Mouse (Mus musculus): ENCODE measurements around the gene Dnm2. TPM values are rescaled to one million over a fixed set of nuclear protein-coding genes. Genes with fewer than 3 reads are reported as not detected.
A peak's percentile ranks its signal among the peaks of the same experiment; 100 is the strongest.

The Dnm2 gene
- polyA plus RNA-seq, 1 experiment, result 374 TPM

DNA sequence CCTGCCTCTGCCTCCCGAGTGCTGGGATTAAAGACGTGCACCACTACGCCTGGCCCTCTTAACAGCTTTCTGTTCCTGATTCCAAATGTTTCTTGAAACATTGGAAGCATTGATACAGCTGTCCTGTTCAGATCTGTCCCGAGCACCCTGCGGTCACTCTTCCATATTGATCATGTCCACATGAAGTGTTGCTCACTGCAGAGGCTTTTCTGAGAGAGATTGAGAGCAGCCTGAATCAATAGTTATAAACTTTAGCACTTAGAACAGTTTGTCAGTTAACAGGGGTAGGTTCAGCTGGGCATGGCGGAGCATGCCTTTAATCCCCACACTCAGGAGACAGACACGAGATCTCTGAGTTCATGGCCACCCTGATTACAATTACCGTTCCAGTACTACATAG, 19.1 kb downstream of the Dnm2 start:
- Histone ChIP-seq H3K36me3 (ENCODE audit: control insufficient read depth, insufficient read depth, low read length) (peaks cover 7% of the 10 kb centered on the region), H3K4me3 (ENCODE audit: control insufficient read depth, insufficient read depth, low read length) (no peak overlapping the region), H3K27ac (ENCODE audit: control insufficient read depth, insufficient read depth, low read length) (no peak overlapping the region), H3K27me3 (ENCODE audit: control insufficient read depth, insufficient read depth, low read length) (no peaks in the 10 kb centered on the region), H3K4me1 (replicated peaks; ENCODE audit: control insufficient read depth, insufficient read depth, low read length) (peaks cover 47% of the 10 kb centered on the region)
- no peak for TF ChIP-seq POLR2A (IDR thresholded peaks at IDR 0.05; ENCODE audit: control insufficient read depth, extremely low read depth, insufficient read depth, low read length, poor library complexity)
- TF ChIP-seq CTCF (IDR thresholded peaks at IDR 0.05; ENCODE audit: borderline replicate concordance, control insufficient read depth, extremely low read depth, insufficient read depth, low read length, poor library complexity), result no peak
- DNase-seq, result no peak
- 95% methylated on average over 8 of the region's 8 CpGs for WGBS

DNA sequence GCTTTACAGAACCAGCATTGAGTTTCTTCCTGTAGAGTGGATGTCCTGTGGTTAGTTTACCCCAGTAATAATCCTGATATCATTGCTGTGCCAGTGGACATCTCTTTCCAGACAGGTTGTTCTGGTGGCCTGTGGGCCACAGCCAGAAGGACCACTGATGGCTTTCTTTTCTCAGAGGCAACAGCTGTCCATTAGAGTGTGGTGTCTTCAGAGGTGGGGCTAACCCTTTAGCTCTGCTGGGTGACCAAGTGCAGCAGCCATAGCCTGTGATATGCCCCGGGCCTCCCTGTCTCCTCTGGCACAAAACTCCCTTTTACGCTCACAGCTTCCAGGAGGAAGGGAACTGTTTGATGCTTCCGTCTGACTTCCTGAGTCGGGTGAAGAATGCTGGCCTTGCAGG, 19.9 kb downstream of the Dnm2 start:
- peaks cover 47% of the 10 kb centered on the region for H3K4me1 ChIP-seq (replicated peaks; ENCODE audit: control insufficient read depth, insufficient read depth, low read length)
- DNase-seq, result no peak
- TF ChIP-seq CTCF (IDR thresholded peaks at IDR 0.05; ENCODE audit: borderline replicate concordance, control insufficient read depth, extremely low read depth, insufficient read depth, low read length, poor library complexity) (no peak), POLR2A (IDR thresholded peaks at IDR 0.05; ENCODE audit: control insufficient read depth, extremely low read depth, insufficient read depth, low read length, poor library complexity) (no peak)
- no peaks in the 10 kb centered on the region for H3K27me3 ChIP-seq (ENCODE audit: control insufficient read depth, insufficient read depth, low read length)
- H3K36me3 ChIP-seq (ENCODE audit: control insufficient read depth, insufficient read depth, low read length), result peaks cover 7% of the 10 kb centered on the region
- H3K27ac ChIP-seq (ENCODE audit: control insufficient read depth, insufficient read depth, low read length), result no peak overlapping the region
- H3K4me3 ChIP-seq (ENCODE audit: control insufficient read depth, insufficient read depth, low read length), result no peak overlapping the region
- whole genome bisulfite sequencing, result 94% methylated on average over 4 of the region's 4 CpGs

DNA sequence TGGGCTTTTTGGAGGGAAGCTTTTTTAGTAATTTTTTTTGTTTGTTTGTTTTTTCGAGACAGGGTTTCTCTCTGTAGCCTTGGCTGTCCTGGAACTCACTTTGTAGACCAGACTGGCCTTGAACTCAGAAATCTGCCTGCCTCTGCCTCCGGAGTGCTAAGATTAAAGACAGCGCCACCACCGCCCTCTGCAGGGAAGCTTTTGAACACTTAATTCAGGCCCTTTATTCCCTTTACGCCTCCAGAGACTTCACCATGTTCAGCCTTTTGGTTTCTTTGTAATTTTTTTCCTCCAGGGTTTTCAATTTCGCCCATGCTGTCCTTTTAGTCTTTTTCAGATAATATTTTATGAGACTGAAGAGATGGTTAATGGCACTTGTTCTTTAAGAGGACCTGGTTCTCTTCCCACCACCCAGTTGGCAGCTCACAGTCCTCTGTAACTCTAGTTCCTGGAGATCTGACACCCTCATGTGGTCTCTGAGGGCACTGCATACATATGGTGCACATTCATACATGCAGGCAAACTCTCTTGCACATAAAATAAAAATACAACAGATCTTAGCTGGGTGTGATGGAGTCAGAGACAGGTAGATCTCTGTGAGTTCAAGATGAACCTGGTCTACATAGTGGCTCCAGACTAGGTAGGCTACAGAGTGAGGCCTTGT, 20.5 kb downstream of the Dnm2 start:
- no peak for DNase-seq
- TF ChIP-seq CTCF (IDR thresholded peaks at IDR 0.05; ENCODE audit: borderline replicate concordance, control insufficient read depth, extremely low read depth, insufficient read depth, low read length, poor library complexity) (no peak), POLR2A (IDR thresholded peaks at IDR 0.05; ENCODE audit: control insufficient read depth, extremely low read depth, insufficient read depth, low read length, poor library complexity) (no peak)
- peaks cover 7% of the 10 kb centered on the region for H3K36me3 ChIP-seq (ENCODE audit: control insufficient read depth, insufficient read depth, low read length)
- WGBS, result 96% methylated on average over 6 of the region's 6 CpGs
- H3K27me3 ChIP-seq (ENCODE audit: control insufficient read depth, insufficient read depth, low read length), result no peaks in the 10 kb centered on the region
- H3K27ac ChIP-seq (ENCODE audit: control insufficient read depth, insufficient read depth, low read length), result no peak overlapping the region
- H3K4me1 ChIP-seq (replicated peaks; ENCODE audit: control insufficient read depth, insufficient read depth, low read length), result peaks cover 47% of the 10 kb centered on the region
- H3K4me3 ChIP-seq (ENCODE audit: control insufficient read depth, insufficient read depth, low read length), result no peak overlapping the region

DNA sequence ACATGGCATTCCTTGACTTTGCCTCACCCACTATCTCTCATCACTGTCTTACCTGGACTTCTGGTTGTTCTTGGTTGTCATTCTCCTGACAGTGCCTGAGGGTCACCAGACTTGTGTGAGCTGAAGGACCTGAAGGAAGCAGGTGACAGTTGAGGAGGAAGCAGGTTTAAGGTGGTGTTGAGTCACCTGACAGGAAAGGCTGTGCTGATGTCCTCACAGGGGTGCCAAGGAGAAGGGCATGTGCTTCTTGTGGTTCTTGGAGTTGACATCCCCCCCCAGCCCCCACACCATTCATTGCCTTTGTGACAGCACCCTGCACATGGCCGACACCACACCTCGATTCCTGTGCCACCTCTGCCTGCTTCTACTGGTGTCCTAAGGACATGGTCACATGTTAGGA, 23.1 kb downstream of the Dnm2 start:
- H3K36me3 ChIP-seq (ENCODE audit: control insufficient read depth, insufficient read depth, low read length), result peaks cover 7% of the 10 kb centered on the region
- H3K4me1 ChIP-seq (replicated peaks; ENCODE audit: control insufficient read depth, insufficient read depth, low read length), result peaks cover 60% of the 10 kb centered on the region
- no peak for DNase-seq
- TF ChIP-seq CTCF (IDR thresholded peaks at IDR 0.05; ENCODE audit: borderline replicate concordance, control insufficient read depth, extremely low read depth, insufficient read depth, low read length, poor library complexity) (no peak), POLR2A (IDR thresholded peaks at IDR 0.05; ENCODE audit: control insufficient read depth, extremely low read depth, insufficient read depth, low read length, poor library complexity) (no peak)
- H3K27ac ChIP-seq (ENCODE audit: control insufficient read depth, insufficient read depth, low read length), result peak overlapping the region; percentile 35
- 43% methylated on average over 2 of the region's 2 CpGs for WGBS
- no peaks in the 10 kb centered on the region for H3K27me3 ChIP-seq (ENCODE audit: control insufficient read depth, insufficient read depth, low read length)
- H3K4me3 ChIP-seq (ENCODE audit: control insufficient read depth, insufficient read depth, low read length), result no peak overlapping the region

DNA sequence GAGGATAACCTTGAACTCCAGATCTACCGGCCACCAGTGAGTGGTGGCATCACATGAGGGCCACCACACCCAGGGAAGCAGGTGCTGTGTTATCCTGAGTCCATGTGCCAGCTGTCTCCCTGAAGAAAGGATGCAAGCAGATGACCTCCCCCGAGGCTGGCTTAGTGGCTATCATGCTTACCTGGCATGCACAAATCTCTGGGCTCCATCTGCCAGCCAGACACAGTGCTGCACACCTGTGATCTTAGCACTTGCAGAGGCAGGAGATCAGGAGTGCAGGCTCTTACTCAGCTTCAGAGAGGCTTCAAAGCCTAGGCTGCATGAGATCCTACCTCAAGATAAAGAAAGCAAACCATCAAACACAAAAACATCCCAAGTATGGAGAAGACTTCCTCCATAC, 25.0 kb downstream of the Dnm2 start:
- TF ChIP-seq POLR2A (IDR thresholded peaks at IDR 0.05; ENCODE audit: control insufficient read depth, extremely low read depth, insufficient read depth, low read length, poor library complexity), result no peak
- no peak for TF ChIP-seq CTCF (IDR thresholded peaks at IDR 0.05; ENCODE audit: borderline replicate concordance, control insufficient read depth, extremely low read depth, insufficient read depth, low read length, poor library complexity)
- peak overlapping the region; percentile 65 for H3K27ac ChIP-seq (ENCODE audit: control insufficient read depth, insufficient read depth, low read length)
- H3K4me3 ChIP-seq (ENCODE audit: control insufficient read depth, insufficient read depth, low read length), result no peak overlapping the region
- no peaks in the 10 kb centered on the region for H3K27me3 ChIP-seq (ENCODE audit: control insufficient read depth, insufficient read depth, low read length)
- H3K4me1 ChIP-seq (replicated peaks; ENCODE audit: control insufficient read depth, insufficient read depth, low read length), result peaks cover 69% of the 10 kb centered on the region
- WGBS, result 9% methylated on average over 2 of the region's 2 CpGs
- peaks cover 7% of the 10 kb centered on the region for H3K36me3 ChIP-seq (ENCODE audit: control insufficient read depth, insufficient read depth, low read length)
- DNase-seq, result peak; percentile 30

DNA sequence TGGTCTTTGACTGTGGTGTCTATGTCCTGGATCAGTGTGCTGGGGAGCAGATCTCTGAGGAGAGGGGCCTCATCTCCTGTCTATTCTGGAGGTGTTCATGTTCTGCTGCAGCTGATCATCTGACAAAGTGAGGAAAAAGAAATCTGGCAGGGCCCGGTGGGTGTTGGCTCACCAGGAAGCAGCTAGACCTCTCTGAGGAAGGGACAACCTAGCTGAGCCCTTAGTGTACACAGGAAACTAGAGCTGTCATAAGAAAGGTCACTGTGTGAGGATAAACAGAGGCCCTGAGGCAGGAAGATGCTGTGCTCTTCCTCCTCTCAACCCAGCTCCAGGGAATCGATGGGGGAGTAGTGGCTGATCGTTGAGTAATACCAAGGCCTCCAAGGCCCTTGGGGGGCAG, 25.6 kb downstream of the Dnm2 start:
- Histone ChIP-seq H3K27me3 (ENCODE audit: control insufficient read depth, insufficient read depth, low read length) (no peaks in the 10 kb centered on the region), H3K4me3 (ENCODE audit: control insufficient read depth, insufficient read depth, low read length) (no peak overlapping the region), H3K4me1 (replicated peaks; ENCODE audit: control insufficient read depth, insufficient read depth, low read length) (peaks cover 73% of the 10 kb centered on the region), H3K27ac (ENCODE audit: control insufficient read depth, insufficient read depth, low read length) (peak overlapping the region; percentile 65), H3K36me3 (ENCODE audit: control insufficient read depth, insufficient read depth, low read length) (peaks cover 3% of the 10 kb centered on the region)
- TF ChIP-seq POLR2A (IDR thresholded peaks at IDR 0.05; ENCODE audit: control insufficient read depth, extremely low read depth, insufficient read depth, low read length, poor library complexity), result no peak
- TF ChIP-seq CTCF (IDR thresholded peaks at IDR 0.05; ENCODE audit: borderline replicate concordance, control insufficient read depth, extremely low read depth, insufficient read depth, low read length, poor library complexity), result no peak
- WGBS, result 57% methylated on average over 3 of the region's 3 CpGs
- no peak for DNase-seq

DNA sequence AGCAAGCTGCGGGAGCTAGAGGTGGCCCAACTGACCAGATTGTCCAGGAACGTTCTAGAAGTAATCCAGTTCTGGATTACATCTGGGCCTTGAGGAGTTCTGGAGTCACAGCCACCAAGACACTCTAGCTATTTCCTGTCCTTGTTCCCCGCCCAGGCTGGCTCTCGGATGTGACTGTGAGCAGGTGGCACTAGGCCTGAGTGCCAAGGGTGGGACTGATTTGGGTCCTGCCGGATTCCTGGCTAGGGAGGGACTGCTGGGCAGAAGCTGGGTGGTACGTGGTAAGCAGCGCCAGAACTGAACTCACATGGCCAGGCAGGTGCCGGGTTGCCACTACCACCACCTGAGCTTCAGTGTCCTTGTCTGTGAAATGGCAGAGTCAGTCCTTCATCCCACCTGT, 26.7 kb downstream of the Dnm2 start:
- H3K27ac ChIP-seq (ENCODE audit: control insufficient read depth, insufficient read depth, low read length), result no peak overlapping the region
- no peak overlapping the region for H3K4me3 ChIP-seq (ENCODE audit: control insufficient read depth, insufficient read depth, low read length)
- no peaks in the 10 kb centered on the region for H3K27me3 ChIP-seq (ENCODE audit: control insufficient read depth, insufficient read depth, low read length)
- WGBS, result 75% methylated on average over 8 of the region's 8 CpGs
- TF ChIP-seq POLR2A (IDR thresholded peaks at IDR 0.05; ENCODE audit: control insufficient read depth, extremely low read depth, insufficient read depth, low read length, poor library complexity), result no peak
- no peak for TF ChIP-seq CTCF (IDR thresholded peaks at IDR 0.05; ENCODE audit: borderline replicate concordance, control insufficient read depth, extremely low read depth, insufficient read depth, low read length, poor library complexity)
- no peaks in the 10 kb centered on the region for H3K36me3 ChIP-seq (ENCODE audit: control insufficient read depth, insufficient read depth, low read length)
- H3K4me1 ChIP-seq (replicated peaks; ENCODE audit: control insufficient read depth, insufficient read depth, low read length), result peaks cover 78% of the 10 kb centered on the region
- no peak for DNase-seq
